Mouse (Mus musculus): ENCODE results near the gene Muc4. TPM values are rescaled to one million over a fixed set of nuclear protein-coding genes. Genes with fewer than 3 reads are reported as not detected.

Muc4 gene
- total RNA-seq (2023; ENCODE audit: inconsistent age) = not detected in 4 replicates

GRCm38 (mm10) chr16:32735586-32735985 lies at the start of gene Muc4:
Gene Muc4 (plus strand): TSS chr16:32735886.

GRCm38 (mm10) chr16:32797426-32797689 lies 61.7 kb downstream of the Muc4 start, which contains the start of gene Muc20:
Gene Muc20 (minus strand): TSS chr16:32797435.

GRCm38 (mm10) chr16:32810321-32810720 lies 74.6 kb downstream of the Muc4 start, which contains the start of gene Smbd1:
Gene Smbd1 (minus strand): TSS chr16:32810477.

Other genes with a start within 250 kb of the Muc4 start
- not detected in 4 replicates for gene Slc51a, start 248.0 kb upstream of the Muc4 start, total RNA-seq (2023; ENCODE audit: inconsistent age)
- not detected in 4 replicates for gene Zdhhc19, start 239.6 kb upstream of the Muc4 start, total RNA-seq (2023; ENCODE audit: inconsistent age)
- gene Tfrc, start 127.0 kb upstream of the Muc4 start, total RNA-seq (2023; ENCODE audit: inconsistent age) = 85.6 to 106 TPM (median 93.0 TPM) in 4 replicates
- gene Tnk2, start 92.0 kb upstream of the Muc4 start, total RNA-seq (2023; ENCODE audit: inconsistent age) = 112 to 142 TPM (median 137 TPM) in 4 replicates
- not detected in 4 replicates for gene Muc20, start 61.5 kb downstream of the Muc4 start, total RNA-seq (2023; ENCODE audit: inconsistent age)
- not detected in 4 replicates for gene Smbd1, start 74.6 kb downstream of the Muc4 start, total RNA-seq (2023; ENCODE audit: inconsistent age)
- gene Fyttd1, start 141.6 kb downstream of the Muc4 start, total RNA-seq (2023; ENCODE audit: inconsistent age) = 53.9 to 86.8 TPM (median 79.0 TPM) in 4 replicates
- gene Rubcn, start 141.9 kb downstream of the Muc4 start, total RNA-seq (2023; ENCODE audit: inconsistent age) = 171 to 185 TPM (median 178 TPM) in 4 replicates
- gene Lrch3, start 178.2 kb downstream of the Muc4 start, total RNA-seq (2023; ENCODE audit: inconsistent age) = 67.9 to 75.6 TPM (median 71.7 TPM) in 4 replicates

Data from B cell, adult (primary cell).